Mouse (Mus musculus) NIH3T3 (cell line): ENCODE data around the gene P3h1.

Source experiments
- DNase-seq: peaks from one replicate; pipeline ENCODE4 v3.0.0-alpha.2; 2012; ENCODE audit warnings: low read depth

The P3h1 gene

GRCm38 (mm10) chr4:119238661-119239060, 5.9 kb downstream of the P3h1 start:
- DNase-seq: peak; percentile 20

GRCm38 (mm10) chr4:119239181-119239682, 6.5 kb downstream of the P3h1 start:
- peak; percentile 90 for DNase-seq

- DNase-seq: peak; percentile 40
Observed at GRCm38 (mm10) chr4:119241664-119242063, 8.9 kb downstream of the P3h1 start.

GRCm38 (mm10) chr4:119242571-119242970, 9.9 kb downstream of the P3h1 start:
- DNase-seq: no peak

- no peak for DNase-seq
Observed at GRCm38 (mm10) chr4:119244468-119245240, 11.9 kb downstream of the P3h1 start.

GRCm38 (mm10) chr4:119245556-119245955, 12.8 kb downstream of the P3h1 start:
- DNase-seq: peak; percentile 65

GRCm38 (mm10) chr4:119245961-119246360, 13.2 kb downstream of the P3h1 start:
- DNase-seq: no peak

- no peak for DNase-seq
Observed at GRCm38 (mm10) chr4:119246688-119247225, 14.0 kb downstream of the P3h1 start.

- DNase-seq: peak; percentile 84
Observed at GRCm38 (mm10) chr4:119247462-119248235, 14.9 kb downstream of the P3h1 start.

GRCm38 (mm10) chr4:119248407-119248965, 15.8 kb downstream of the P3h1 start:
- DNase-seq: no peak

GRCm38 (mm10) chr4:119252025-119252808, 19.5 kb downstream of the P3h1 start:
- DNase-seq: no peak

GRCm38 (mm10) chr4:119254012-119254618, 21.4 kb downstream of the P3h1 start:
- peak; percentile 44 for DNase-seq

- DNase-seq: peak; percentile 27
Observed at GRCm38 (mm10) chr4:119255351-119255750, 22.6 kb downstream of the P3h1 start, which contains the start of gene Cldn19. Gene Cldn19 (plus strand): TSS chr4:119255414.

- no peak for DNase-seq
Observed at GRCm38 (mm10) chr4:119257083-119257482, 24.4 kb downstream of the P3h1 start.

- DNase-seq: no peak
Observed at GRCm38 (mm10) chr4:119259344-119260254, 26.9 kb downstream of the P3h1 start.

- no peak for DNase-seq
Observed at GRCm38 (mm10) chr4:119261087-119261713, 28.5 kb downstream of the P3h1 start.

GRCm38 (mm10) chr4:119262483-119262882, 29.8 kb downstream of the P3h1 start:
- no peak for DNase-seq

GRCm38 (mm10) chr4:119263459-119263858, 30.7 kb downstream of the P3h1 start:
- no peak for DNase-seq

- DNase-seq: no peak
Observed at GRCm38 (mm10) chr4:119266606-119267005, 33.9 kb downstream of the P3h1 start.
